Mouse (Mus musculus) spleen, adult 2 months (tissue): ENCODE data around the gene Lmtk2.

Source experiments
- CTCF ChIP-seq: fragments of 200-500 bp; IDR thresholded peaks from 2 replicates; pipeline ENCODE4 v1.5.1; 2011; ENCODE audit warnings: mild to moderate bottlenecking, inconsistent platforms; ENCODE audit not compliant: insufficient read depth, insufficient read length, insufficient replicate concordance; ENCODE audit errors: extremely low read depth
- POLR2A ChIP-seq: fragments of 200-500 bp; IDR thresholded peaks from 2 replicates; pipeline ENCODE4 v1.6.1; 2011; ENCODE audit warnings: low read depth, low read length, inconsistent platforms

DNA sequence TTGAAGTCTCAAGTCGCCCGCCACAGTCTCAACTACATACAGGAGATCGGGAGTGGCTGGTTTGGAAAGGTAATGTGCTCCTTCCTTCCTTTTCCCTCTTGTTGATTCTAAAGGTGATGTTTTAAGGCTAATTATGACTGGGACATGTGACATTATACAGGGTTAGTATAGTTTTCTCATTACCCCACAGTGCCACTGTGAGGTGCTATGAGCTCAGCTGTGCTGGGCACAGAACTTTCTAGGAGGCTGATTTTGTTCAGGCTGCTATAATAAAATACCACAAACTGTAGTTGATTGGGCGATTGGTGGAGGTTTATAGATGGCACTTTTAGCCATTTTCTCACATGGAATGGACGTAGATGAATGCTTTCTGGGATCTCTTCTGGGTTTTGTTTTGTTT, 43.3 kb downstream of the Lmtk2 start:
- no peak for TF ChIP-seq POLR2A
- TF ChIP-seq CTCF: no peak
